Mouse (Mus musculus): ENCODE results near the gene Nphp3.

GRCm38 (mm10) chr9:103959989-103960388 lies 42.4 kb upstream of the Nphp3 start:
- TF ChIP-seq GATA1 (IDR thresholded peaks at IDR 0.05; ENCODE audit: low read length) (no peak), TAL1 (IDR thresholded peaks at IDR 0.05; ENCODE audit: low read length) (no peak)

Measured in erythroblast, embryonic 14.5 days (primary cell).